Mouse (Mus musculus) left cerebral cortex, adult 11 months (tissue): ENCODE measurements around the gene Csf2rb2.
"Not testable (repeated sequence)": the region's sequence is repeated elsewhere in the genome, so short reads cannot be mapped to it uniquely, and the experiment has no call there.

Experiments used
- DNase-seq: peaks from one replicate; pipeline ENCODE4 v3.0.0; 2022; ENCODE audit warnings: low spot score

Gene Csf2rb2

GRCm38 (mm10) chr15:78257326-78258050 is 48.0 kb downstream of the Csf2rb2 start:
- peak; percentile 55 for DNase-seq

- not testable (repeated sequence) for DNase-seq
These were observed 48.8 kb downstream of the Csf2rb2 start for GRCm38 (mm10) chr15:78256602-78257259.

GRCm38 (mm10) chr15:78254751-78255150 is 50.8 kb downstream of the Csf2rb2 start:
- DNase-seq: peak; percentile 40

GRCm38 (mm10) chr15:78248410-78248809 is 57.1 kb downstream of the Csf2rb2 start:
- no peak for DNase-seq

GRCm38 (mm10) chr15:78247659-78248058 is 57.9 kb downstream of the Csf2rb2 start:
- no peak for DNase-seq

GRCm38 (mm10) chr15:78246143-78247116 is 59.1 kb downstream of the Csf2rb2 start:
- DNase-seq: no peak

GRCm38 (mm10) chr15:78244695-78245492 is 60.6 kb downstream of the Csf2rb2 start, which contains the start of gene Ncf4:
Gene Ncf4 (plus strand): TSS chr15:78244801.
- DNase-seq: no peak

GRCm38 (mm10) chr15:78243774-78244173 is 61.7 kb downstream of the Csf2rb2 start:
- DNase-seq: no peak

GRCm38 (mm10) chr15:78243061-78243460 is 62.5 kb downstream of the Csf2rb2 start:
- no peak for DNase-seq

GRCm38 (mm10) chr15:78241335-78241734 is 64.2 kb downstream of the Csf2rb2 start:
- no peak for DNase-seq

GRCm38 (mm10) chr15:78239956-78240617 is 65.4 kb downstream of the Csf2rb2 start:
- no peak for DNase-seq

GRCm38 (mm10) chr15:78239453-78239852 is 66.1 kb downstream of the Csf2rb2 start:
- DNase-seq: peak; percentile 27

GRCm38 (mm10) chr15:78234823-78235509 is 70.6 kb downstream of the Csf2rb2 start:
- DNase-seq: no peak
